Mouse (Mus musculus) neural tube, embryonic 15.5 days (tissue): ENCODE measurements around the gene Ptprq. TPM values are rescaled to one million over a fixed set of nuclear protein-coding genes. Genes with fewer than 3 reads are reported as not detected.

Experiments used
- ATAC-seq: fragments of 200-750 bp; cut with Nextera tagmentation; 2 replicates; pipeline ENCODE4 v1.8.0; 2017; ENCODE audit warnings: mild to moderate bottlenecking, moderate TSS enrichment, moderate library complexity; ENCODE audit not compliant: low FRiP score
- H3K27ac ChIP-seq: fragments of 300-500 bp; sonication (generic); replicated peaks from 2 replicates; pipeline ENCODE4 v1.5.1; 2015; ENCODE audit warnings: mild to moderate bottlenecking, inconsistent platforms
- H3K27me3 ChIP-seq: fragments of 300-500 bp; sonication (generic); replicated peaks from 2 replicates; pipeline ENCODE4 v1.6.1; 2015; ENCODE audit warnings: inconsistent platforms
- H3K36me3 ChIP-seq: fragments of 300-500 bp; sonication (generic); 2 replicates; pipeline ENCODE4 v1.6.1; 2015; ENCODE audit warnings: inconsistent platforms
- H3K4me1 ChIP-seq: fragments of 300-500 bp; sonication (generic); 2 replicates; pipeline ENCODE4 v1.6.1; 2015; ENCODE audit warnings: inconsistent platforms
- H3K4me2 ChIP-seq: fragments of 300-500 bp; sonication (generic); 2 replicates; pipeline ENCODE4 v1.6.1; 2015; ENCODE audit warnings: inconsistent platforms, mild to moderate bottlenecking, moderate library complexity
- H3K4me3 ChIP-seq: fragments of 300-500 bp; sonication (generic); replicated peaks from 2 replicates; pipeline ENCODE4 v1.5.1; 2015; ENCODE audit warnings: mild to moderate bottlenecking, inconsistent platforms
- H3K9ac ChIP-seq: fragments of 300-500 bp; sonication (generic); replicated peaks from 2 replicates; pipeline ENCODE4 v1.6.1; 2015; ENCODE audit warnings: mild to moderate bottlenecking, inconsistent platforms
- H3K9me3 ChIP-seq: fragments of 300-500 bp; sonication (generic); replicated peaks from 2 replicates; pipeline ENCODE4 v1.6.1; 2016; ENCODE audit warnings: inconsistent platforms
- WGBS: fragments of 180-500 bp; shearing (Covaris S2); methylation state at CpG from one replicate; pipeline ENCODE4 v1.1.7; 2015; ENCODE audit warnings: mixed read lengths; 5-methylcytosine and 5-hydroxymethylcytosine counted together
- polyA plus RNA-seq: library from polyadenylated mRNA; unstranded; fragments of >200 nt; fragmentation: Nextera tagmentation; extraction: Ambion mirVana; gene quantifications from 2 replicates; pipeline ENCODE4 v1.2.1, GENCODE M21; 2015

Ptprq gene
- polyA plus RNA-seq, 1 experiment from 2014 or later = 0.15 TPM

DNA sequence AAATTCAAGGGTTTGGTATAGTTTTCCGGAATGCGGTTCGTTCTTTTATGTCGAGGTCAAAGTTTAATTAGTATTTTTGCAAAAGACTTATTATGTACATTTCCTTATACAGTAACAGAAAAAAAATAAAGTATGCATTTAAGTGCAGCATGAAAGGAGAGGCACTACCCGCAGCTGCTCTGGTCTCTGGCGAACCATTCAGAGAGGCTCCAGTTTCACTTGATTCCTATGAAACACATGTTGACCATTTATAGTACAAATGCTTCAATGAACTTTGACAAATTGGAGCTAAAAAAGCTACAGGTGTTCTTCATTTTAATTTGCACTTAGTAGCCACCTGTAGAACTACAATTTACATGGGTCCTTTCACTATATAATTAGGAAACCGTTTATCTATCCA is 205.1 kb downstream of the Ptprq start:
- Histone ChIP-seq H3K4me1 (no peaks in the 10 kb centered on the region), H3K4me3 (no peak overlapping the region), H3K27ac (no peak overlapping the region), H3K9ac (no peak overlapping the region), H3K9me3 (no peaks in the 10 kb centered on the region), H3K4me2 (no peak overlapping the region), H3K36me3 (no peaks in the 10 kb centered on the region), H3K27me3 (no peaks in the 10 kb centered on the region)
- ATAC-seq = no peak
- 87% methylated on average over 7 of the region's 7 CpGs for WGBS

DNA sequence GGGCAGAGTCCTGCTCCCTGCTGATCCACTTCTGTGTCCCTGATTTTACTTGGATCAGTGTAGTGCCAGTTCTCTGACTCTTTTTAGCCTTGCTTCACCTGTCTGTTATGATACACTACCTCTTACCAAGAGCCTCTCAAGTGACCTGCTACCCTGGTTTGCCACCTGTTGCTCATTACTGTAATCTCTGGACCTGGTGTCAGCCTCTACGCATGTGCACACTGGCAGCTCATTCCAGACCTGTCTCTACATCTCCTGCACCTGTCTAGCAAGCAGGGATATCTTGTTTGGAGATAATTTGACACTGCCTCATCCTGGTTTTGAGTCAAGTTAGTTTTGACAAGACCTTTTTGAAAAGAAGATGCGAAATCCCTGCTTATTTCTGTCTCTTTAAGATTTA is 213.5 kb downstream of the Ptprq start:
- H3K36me3 ChIP-seq = no peaks in the 10 kb centered on the region

DNA sequence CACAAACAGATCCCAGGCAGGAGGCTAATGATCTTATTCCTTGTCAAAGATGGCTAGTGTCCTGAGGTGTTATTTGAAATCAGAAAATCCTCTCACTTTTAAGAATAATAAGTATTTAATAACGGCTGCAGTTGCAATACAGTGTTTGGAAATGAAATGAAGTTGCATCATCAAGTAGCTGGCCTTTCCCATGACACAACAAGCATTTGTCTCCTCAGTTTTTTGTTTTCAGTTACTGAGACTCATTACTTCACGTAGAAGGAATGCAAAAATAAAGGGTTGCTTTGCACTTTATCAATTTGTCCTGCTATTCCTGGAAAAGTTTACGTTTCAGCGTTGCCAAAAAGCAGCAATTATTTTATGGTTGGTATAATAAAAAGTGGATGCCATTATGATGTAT is 216.4 kb downstream of the Ptprq start:
- no peak overlapping the region for H3K27ac ChIP-seq
- no peaks in the 10 kb centered on the region for H3K4me1 ChIP-seq
- H3K4me2 ChIP-seq = no peak overlapping the region
- H3K27me3 ChIP-seq = no peaks in the 10 kb centered on the region
- no peaks in the 10 kb centered on the region for H3K36me3 ChIP-seq
- no peaks in the 10 kb centered on the region for H3K9me3 ChIP-seq
- WGBS = 82% methylated on average over 4 of the region's 4 CpGs
- no peak overlapping the region for H3K4me3 ChIP-seq
- ATAC-seq = no peak
- no peak overlapping the region for H3K9ac ChIP-seq

More for the DNA sequence above, 213.5 kb downstream of the Ptprq start:
- H3K27ac ChIP-seq = no peak overlapping the region
- no peak overlapping the region for H3K4me3 ChIP-seq
- H3K27me3 ChIP-seq = no peaks in the 10 kb centered on the region
- no peak overlapping the region for H3K4me2 ChIP-seq
- no peaks in the 10 kb centered on the region for H3K4me1 ChIP-seq
- ATAC-seq = no peak
- no peak overlapping the region for H3K9ac ChIP-seq
- H3K9me3 ChIP-seq = no peaks in the 10 kb centered on the region
- 91% methylated on average over 2 of the region's 2 CpGs for WGBS

DNA sequence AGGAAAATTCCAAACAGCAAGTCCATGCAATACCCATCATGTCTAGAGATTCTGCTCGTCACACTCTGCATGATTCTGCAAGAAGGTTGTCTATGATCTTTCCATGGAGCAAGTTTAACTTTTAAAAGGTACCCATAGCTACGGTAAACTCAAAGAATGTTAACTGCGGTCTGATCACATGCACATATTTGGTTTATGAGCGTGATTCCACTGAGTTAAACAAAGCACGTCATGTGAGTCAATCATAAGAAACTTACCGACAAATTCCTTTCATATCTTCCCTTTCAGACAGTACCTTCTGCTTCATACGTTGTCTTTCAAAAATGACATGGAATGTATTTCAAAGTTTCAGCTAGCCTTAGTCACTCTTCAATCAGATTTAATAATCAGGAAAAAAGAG is 217.7 kb downstream of the Ptprq start:
- Histone ChIP-seq H3K27ac (no peak overlapping the region), H3K27me3 (no peaks in the 10 kb centered on the region), H3K9ac (no peak overlapping the region), H3K9me3 (no peaks in the 10 kb centered on the region), H3K4me2 (no peak overlapping the region), H3K4me3 (no peak overlapping the region), H3K4me1 (no peaks in the 10 kb centered on the region), H3K36me3 (no peaks in the 10 kb centered on the region)
- WGBS = 95% methylated on average over 7 of the region's 7 CpGs
- ATAC-seq = no peak

DNA sequence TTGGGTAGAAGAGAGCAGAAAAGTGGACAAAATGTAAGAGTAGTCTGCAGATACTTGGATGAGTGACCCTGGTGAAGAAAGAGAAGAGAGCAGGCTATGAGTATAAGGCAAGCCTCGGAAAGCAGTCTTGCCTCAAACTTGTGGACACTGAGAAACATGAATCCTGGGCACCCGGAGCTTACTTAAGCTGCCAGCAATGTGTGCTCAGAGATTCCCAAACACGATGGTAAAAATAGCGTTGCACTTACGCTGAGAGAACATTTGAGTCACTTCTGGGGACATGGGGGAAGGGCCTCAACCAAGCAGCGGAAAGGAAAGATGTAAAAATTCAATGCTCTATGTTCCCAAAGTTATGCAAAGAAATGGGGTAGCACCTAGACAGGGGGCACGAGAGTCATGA is 220.2 kb downstream of the Ptprq start:
- Histone ChIP-seq H3K27me3 (no peaks in the 10 kb centered on the region), H3K9ac (no peak overlapping the region), H3K4me3 (no peak overlapping the region), H3K9me3 (no peaks in the 10 kb centered on the region), H3K4me1 (no peaks in the 10 kb centered on the region), H3K4me2 (no peak overlapping the region), H3K36me3 (no peaks in the 10 kb centered on the region), H3K27ac (no peak overlapping the region)
- 91% methylated on average over 7 of the region's 7 CpGs for WGBS
- ATAC-seq = no peak

DNA sequence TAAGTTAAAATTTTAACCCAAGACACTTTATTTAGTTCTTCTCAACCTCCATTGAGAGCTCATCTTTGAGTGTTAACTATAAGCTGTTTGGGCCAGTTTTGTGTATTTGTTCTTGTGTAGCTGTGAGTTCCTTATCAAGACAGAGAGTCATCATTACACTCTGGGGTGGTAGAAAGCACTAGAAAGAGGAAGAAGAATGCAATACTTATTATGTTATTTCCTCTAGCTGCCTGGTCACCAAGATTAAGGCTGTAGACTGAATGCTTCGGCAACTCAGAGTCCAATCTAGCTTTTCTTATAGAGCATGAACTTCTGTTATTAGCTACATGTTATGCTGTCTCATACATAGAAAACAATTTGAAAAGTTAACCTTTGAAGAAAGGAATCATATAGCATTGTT is 223.4 kb downstream of the Ptprq start:
- Histone ChIP-seq H3K27me3 (no peaks in the 10 kb centered on the region), H3K4me1 (no peaks in the 10 kb centered on the region), H3K36me3 (no peaks in the 10 kb centered on the region), H3K4me3 (no peak overlapping the region), H3K27ac (no peak overlapping the region), H3K9ac (no peak overlapping the region), H3K4me2 (no peak overlapping the region), H3K9me3 (no peaks in the 10 kb centered on the region)
- whole genome bisulfite sequencing = 98% methylated on average over 1 of the region's 1 CpGs
- ATAC-seq = no peak

DNA sequence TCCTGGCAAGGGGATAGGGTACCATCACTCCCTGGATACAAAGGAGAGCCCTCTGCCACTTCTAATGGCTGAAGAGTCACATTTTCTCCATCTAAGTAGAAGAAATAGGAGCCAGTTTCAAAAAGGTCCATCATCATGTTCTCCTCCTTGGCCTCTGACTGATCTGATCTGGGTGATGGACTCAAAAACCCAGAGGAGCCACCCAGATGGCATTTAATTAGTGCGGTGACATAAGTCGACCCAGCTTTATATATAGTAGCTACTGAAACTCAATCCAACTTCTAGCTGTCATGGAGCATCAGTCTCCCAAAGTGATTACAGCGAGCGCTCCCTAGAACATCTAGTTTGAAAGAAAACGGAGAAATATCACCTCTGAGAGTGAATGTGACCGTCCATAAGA is 225.3 kb downstream of the Ptprq start, which contains the start of gene Myf6:
Myf6 (minus strand) TSS at position 170 of the 400 bp plus-strand sequence.
- no peaks in the 10 kb centered on the region for H3K27me3 ChIP-seq
- H3K9me3 ChIP-seq = no peaks in the 10 kb centered on the region
- 92% methylated on average over 6 of the region's 6 CpGs for WGBS
- peak within 1 kb of the TSS; percentile 23; the same call in 1 of the 2 replicates for H3K4me3 ChIP-seq
- H3K4me2 ChIP-seq = peak within 1 kb of the TSS; percentile 49
- H3K9ac ChIP-seq = no peak within 1 kb of the TSS
- ATAC-seq = no peak
- H3K36me3 ChIP-seq = no peaks in the 10 kb centered on the region
- H3K27ac ChIP-seq = no peak within 1 kb of the TSS
- H3K4me1 ChIP-seq = no peaks in the 10 kb centered on the region

DNA sequence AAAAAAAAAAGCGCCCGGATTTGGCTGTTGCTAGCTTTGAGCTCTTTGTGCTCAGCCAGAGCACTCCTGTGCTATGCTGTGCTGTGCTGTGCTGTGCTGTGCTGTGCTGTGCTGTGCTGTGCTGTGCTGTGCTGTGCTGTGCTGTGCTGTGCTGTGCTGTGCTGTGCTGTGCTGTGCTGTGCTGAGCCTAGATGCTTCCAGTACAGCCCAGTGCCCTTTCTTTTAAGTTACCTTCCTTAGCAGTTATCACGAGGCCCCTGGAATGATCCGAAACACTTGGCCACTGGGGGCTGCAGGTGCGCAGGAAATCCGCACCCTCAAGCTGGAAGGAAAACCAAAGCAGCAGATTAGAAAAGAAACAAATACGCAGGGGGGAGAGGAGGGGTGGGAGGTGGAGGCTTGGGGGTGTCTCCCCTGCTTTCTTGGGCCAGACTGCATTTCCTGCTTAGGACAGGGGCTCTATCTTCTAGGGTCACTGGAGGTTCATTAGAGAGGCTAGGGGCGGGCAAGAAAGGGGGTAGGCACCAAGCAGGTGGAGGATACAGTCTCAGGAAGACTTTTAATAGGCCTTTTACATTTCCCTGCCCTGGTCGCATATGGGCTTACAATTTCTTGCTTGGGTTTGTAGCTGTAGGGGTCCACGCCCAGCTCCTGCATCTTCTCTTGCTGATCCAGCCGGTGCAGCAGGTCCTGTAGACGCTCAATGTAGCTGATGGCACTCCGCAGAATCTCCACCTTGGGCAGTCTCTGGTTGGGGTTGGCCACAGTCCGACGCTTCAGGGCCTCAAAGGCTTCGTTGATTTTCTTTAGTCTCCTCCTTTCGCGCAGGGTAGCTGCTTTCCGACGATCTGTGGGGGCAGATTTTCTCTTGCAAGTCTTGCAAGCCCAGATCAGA is 226.0 kb downstream of the Ptprq start:
- H3K27ac ChIP-seq = no peak overlapping the region
- no peak overlapping the region for H3K9ac ChIP-seq
- WGBS = 56% methylated on average over 20 of the region's 20 CpGs
- no peaks in the 10 kb centered on the region for H3K36me3 ChIP-seq
- peak overlapping the region; percentile 49 for H3K4me2 ChIP-seq
- H3K4me1 ChIP-seq = no peaks in the 10 kb centered on the region
- H3K9me3 ChIP-seq = no peaks in the 10 kb centered on the region
- ATAC-seq = no peak
- H3K4me3 ChIP-seq = peak overlapping the region; percentile 23
- H3K27me3 ChIP-seq = no peaks in the 10 kb centered on the region

DNA sequence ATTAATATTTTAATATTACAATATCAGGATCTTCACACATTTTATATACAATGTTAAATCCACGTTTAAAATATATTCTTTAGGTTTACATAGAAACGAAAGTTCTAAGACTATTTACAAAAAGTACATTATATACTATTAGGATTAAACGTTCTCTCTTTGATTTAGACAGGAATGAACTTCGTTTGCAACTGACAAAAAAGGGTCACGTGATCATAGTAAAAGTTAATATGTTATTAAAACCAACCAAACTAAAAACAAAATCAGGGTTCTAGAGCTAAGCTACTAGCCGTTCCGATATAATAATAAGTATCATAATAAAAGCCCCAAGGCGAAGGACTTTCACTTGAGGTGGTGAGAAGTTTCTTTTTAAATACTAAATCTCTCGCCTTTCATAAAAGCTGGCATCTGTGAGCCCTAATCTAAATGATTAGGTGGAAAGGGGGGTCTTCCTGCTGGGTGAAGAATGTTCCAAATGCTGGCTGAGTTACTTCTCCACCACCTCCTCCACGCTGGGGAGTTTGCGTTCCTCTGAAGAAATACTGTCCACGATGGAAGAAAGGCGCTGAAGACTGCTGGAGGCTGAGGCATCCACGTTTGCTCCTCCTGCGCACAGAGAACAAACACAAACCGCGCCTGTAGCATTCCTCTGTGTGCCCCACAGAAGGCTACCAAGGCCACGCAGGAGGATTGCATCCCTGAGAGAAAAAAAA is 226.8 kb downstream of the Ptprq start:
- Histone ChIP-seq H3K9ac (no peak overlapping the region), H3K27ac (no peak overlapping the region), H3K9me3 (no peaks in the 10 kb centered on the region), H3K4me2 (peak overlapping the region; percentile 49), H3K4me1 (no peaks in the 10 kb centered on the region), H3K36me3 (no peaks in the 10 kb centered on the region), H3K4me3 (peak overlapping the region; percentile 23), H3K27me3 (no peaks in the 10 kb centered on the region)
- WGBS = 51% methylated on average over 18 of the region's 18 CpGs
- no peak for ATAC-seq

DNA sequence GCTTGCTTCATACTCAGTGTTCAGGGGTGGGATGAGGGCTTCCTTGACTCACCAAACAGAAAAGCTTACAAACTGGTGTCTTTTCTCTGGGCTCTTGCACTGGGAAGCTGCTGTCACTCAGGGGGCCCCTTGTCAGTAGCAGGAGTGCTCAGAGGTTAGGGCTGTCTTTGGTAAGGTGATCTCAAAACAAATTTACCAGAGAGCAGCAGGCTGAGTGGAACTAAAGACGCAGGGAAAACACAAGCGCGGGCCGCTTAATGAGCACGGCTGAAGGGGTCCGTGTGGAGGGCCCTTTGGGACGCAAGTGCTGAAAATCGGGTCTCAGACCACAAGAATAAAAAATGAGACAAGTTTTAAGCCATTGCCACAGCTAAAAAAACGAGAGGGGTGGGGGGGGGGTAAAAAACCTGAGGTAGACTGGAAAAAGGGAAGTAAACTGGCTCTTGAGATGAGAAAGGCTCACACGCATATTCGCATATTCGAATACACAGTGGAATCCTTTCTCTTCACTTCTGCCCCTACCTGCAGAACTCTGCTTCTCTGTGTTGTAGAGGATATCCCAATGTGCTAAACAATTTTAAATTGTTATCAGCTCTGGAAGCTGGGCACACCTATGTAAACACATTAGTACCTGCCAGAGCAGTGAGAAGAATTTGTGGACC is 231.1 kb downstream of the Ptprq start:
- no peaks in the 10 kb centered on the region for H3K9me3 ChIP-seq
- H3K4me3 ChIP-seq = no peak overlapping the region
- no peak for ATAC-seq
- H3K27ac ChIP-seq = no peak overlapping the region
- WGBS = 37% methylated on average over 12 of the region's 12 CpGs
- no peaks in the 10 kb centered on the region for H3K27me3 ChIP-seq
- no peaks in the 10 kb centered on the region for H3K36me3 ChIP-seq
- no peak overlapping the region for H3K9ac ChIP-seq
- no peak overlapping the region for H3K4me2 ChIP-seq
- H3K4me1 ChIP-seq = no peaks in the 10 kb centered on the region

DNA sequence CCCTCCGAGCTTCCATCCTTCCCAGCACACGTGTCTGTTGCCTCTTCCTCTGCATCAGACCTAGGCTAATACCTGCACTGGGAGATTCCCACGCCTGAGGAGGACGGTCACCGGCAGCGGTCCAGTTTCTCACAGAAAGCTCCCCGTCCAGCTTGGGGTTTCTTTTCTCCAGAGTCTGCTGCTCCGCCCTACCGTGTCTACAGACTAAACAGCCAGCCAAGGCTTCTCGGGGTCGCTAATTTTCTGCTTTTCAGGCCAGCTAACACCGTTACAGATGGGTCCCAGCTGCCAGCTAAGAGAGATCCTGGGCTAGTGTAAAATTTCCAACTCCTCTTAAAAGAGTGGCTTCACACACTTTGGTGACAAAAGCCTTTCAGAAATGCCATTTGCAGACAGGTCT is 233.1 kb downstream of the Ptprq start:
- H3K27me3 ChIP-seq = no peaks in the 10 kb centered on the region
- H3K4me2 ChIP-seq = no peak overlapping the region
- no peak overlapping the region for H3K27ac ChIP-seq
- no peak overlapping the region for H3K4me3 ChIP-seq
- H3K4me1 ChIP-seq = no peaks in the 10 kb centered on the region
- 62% methylated on average over 12 of the region's 12 CpGs for WGBS
- H3K9ac ChIP-seq = no peak overlapping the region
- no peak for ATAC-seq
- H3K36me3 ChIP-seq = no peaks in the 10 kb centered on the region
- H3K9me3 ChIP-seq = no peaks in the 10 kb centered on the region
